Mouse (Mus musculus) ES-E14 (cell line): ENCODE data around the gene Rtn1. TPM values are rescaled to one million over a fixed set of nuclear protein-coding genes. Genes with fewer than 3 reads are reported as not detected.
A peak's percentile ranks its signal among the peaks of the same experiment; 100 is the strongest.

ENCODE experiments used
- DNase-seq: peaks from one replicate; pipeline ENCODE4 v3.0.0-alpha.2; 2013; ENCODE audit warnings: low read depth, low spot score
- H3K27ac ChIP-seq: 2 replicates; pipeline ENCODE4 v1.5.1; 2012; ENCODE audit warnings: low read depth, mild to moderate bottlenecking, low read length, moderate library complexity, mixed read lengths; ENCODE audit not compliant: poor library complexity, insufficient read depth, severe bottlenecking
- H3K36me3 ChIP-seq: 2 replicates; pipeline ENCODE4 v1.6.1; 2012; ENCODE audit warnings: mild to moderate bottlenecking, low read length, moderate library complexity, mixed read lengths; ENCODE audit not compliant: control insufficient read depth, poor library complexity, insufficient read depth, severe bottlenecking
- H3K4me1 ChIP-seq, 2 experiments: fragments of 150-350 bp in 1 of 2; sonication (generic) in 1 of 2; 2 replicates each; pipeline ENCODE4 v1.6.1; 2012; ENCODE audit warnings: low read length in 2 of 2, mild to moderate bottlenecking in 1 of 2, mixed read lengths in 1 of 2; ENCODE audit not compliant: control insufficient read depth in 2 of 2, insufficient read depth in 2 of 2, poor library complexity in 1 of 2
- H3K4me3 ChIP-seq, 2 experiments: fragments of 150-350 bp in 1 of 2; sonication (generic) in 1 of 2; 2 replicates each; pipeline ENCODE4 v1.5.1; 2012; ENCODE audit warnings: low read length in 2 of 2, low read depth in 1 of 2, mild to moderate bottlenecking in 1 of 2, mixed read lengths in 1 of 2; ENCODE audit not compliant: insufficient read depth in 1 of 2, poor library complexity in 1 of 2, severe bottlenecking in 1 of 2
- H3K9ac ChIP-seq: 2 replicates; pipeline ENCODE4 v1.6.1; 2012; ENCODE audit warnings: low read depth, mild to moderate bottlenecking, low read length, mixed read lengths; ENCODE audit not compliant: poor library complexity, insufficient read depth, severe bottlenecking
- H3K9me3 ChIP-seq: fragments of 150-350 bp; sonication (generic); 2 replicates; pipeline ENCODE4 v1.6.1; 2012; ENCODE audit warnings: low read depth, mild to moderate bottlenecking, low read length; ENCODE audit not compliant: control insufficient read depth, insufficient read depth
- CHD2 ChIP-seq: IDR thresholded peaks from 2 replicates; pipeline ENCODE4 v1.6.1; 2014; ENCODE audit warnings: mild to moderate bottlenecking, low read depth, low read length, inconsistent platforms
- HCFC1 ChIP-seq: IDR thresholded peaks from 2 replicates; pipeline ENCODE4 v1.6.1; 2012; ENCODE audit warnings: low read length, inconsistent platforms, borderline replicate concordance; ENCODE audit not compliant: insufficient read depth
- MAFK ChIP-seq: IDR thresholded peaks from 2 replicates; pipeline ENCODE4 v1.6.1; 2014; ENCODE audit warnings: mild to moderate bottlenecking, low read depth, low read length, inconsistent platforms; ENCODE audit not compliant: insufficient read depth
- ZC3H11A ChIP-seq: IDR thresholded peaks from 2 replicates; pipeline ENCODE4 v1.6.1; 2012; ENCODE audit warnings: low read depth, mild to moderate bottlenecking, inconsistent platforms, low read length, borderline replicate concordance
- ZNF384 ChIP-seq: IDR thresholded peaks from 2 replicates; pipeline ENCODE4 v1.6.1; 2012; ENCODE audit warnings: low read depth, low read length, inconsistent platforms
- in situ Hi-C, 2 experiments: fragments of 600-800 bp; cut with MboI; formaldehyde crosslinking; loops; one replicate each; pipeline ENCODE4 v1.15.1; 2025; ENCODE audit warnings: low sequenced_read_pairs in 2 of 2, inconsistent platforms in 1 of 2; ENCODE audit not compliant: unreplicated experiment in 2 of 2
- total RNA-seq: library from RNA; depleted of rRNA; stranded (reverse); fragments of 300-350 nt; gene quantifications from 2 replicates; pipeline ENCODE4 v1.2.3, GENCODE M21; 2012

Rtn1 gene
- total RNA-seq, 1 experiment: 8.7 TPM

DNA sequence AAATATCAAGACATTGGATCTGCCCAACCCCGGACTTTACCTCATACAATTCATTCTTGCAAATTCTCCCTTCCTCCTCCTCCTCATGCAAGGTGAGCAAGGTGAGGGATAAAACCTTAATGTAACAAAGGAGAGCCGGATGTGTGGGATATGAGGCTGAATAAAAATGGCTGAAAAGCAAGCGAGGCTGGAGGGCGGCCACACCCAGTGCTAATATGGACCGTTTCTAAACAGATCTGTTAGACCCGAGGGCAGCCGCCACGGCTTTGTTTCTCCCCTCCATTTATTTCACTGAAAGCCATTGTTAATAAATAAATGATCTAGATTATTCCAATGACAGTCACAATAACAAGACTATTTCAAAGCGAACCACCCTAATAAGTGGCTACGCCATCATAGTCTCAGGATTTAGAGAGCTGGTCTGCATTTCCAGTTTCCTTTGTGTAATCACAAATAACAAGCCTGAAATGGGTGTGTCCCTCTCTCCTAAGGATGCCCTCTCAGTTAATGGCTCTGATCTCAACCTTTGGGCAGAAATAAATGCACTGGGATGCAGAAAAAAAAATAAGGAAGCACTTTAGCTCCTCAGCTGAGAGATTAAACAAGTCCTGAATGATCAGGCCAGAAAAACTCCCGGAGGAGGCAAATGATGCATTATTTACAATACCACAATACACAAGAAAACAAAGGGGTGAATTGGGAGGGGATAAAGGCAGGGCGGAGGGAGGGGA lies 173.1 kb downstream of the Rtn1 start:
- no peak overlapping the region for H3K27ac ChIP-seq

GRCm38 (mm10) chr12:72234966-72235365 lies 173.9 kb downstream of the Rtn1 start:
- TF ChIP-seq ZC3H11A (no peak), ZNF384 (no peak), HCFC1 (no peak), CHD2 (no peak), MAFK (no peak)
- H3K4me1 ChIP-seq: peaks cover 0 to 2% of the 10 kb centered on the region in 2 experiments; a peak in 1 of 4 replicates
- H3K4me3 ChIP-seq: no peak overlapping the region
- in situ Hi-C loops: no loop called here
- no peaks in the 10 kb centered on the region for H3K36me3 ChIP-seq
- no peaks in the 10 kb centered on the region for H3K9me3 ChIP-seq
- no peak for DNase-seq
- no peak overlapping the region for H3K9ac ChIP-seq
- H3K27ac ChIP-seq: no peak overlapping the region

More for the DNA sequence above, 173.1 kb downstream of the Rtn1 start:
- in situ Hi-C loops: no loop called here
- peak overlapping the region; percentile 21; the same call in 1 of the 2 replicates for H3K9ac ChIP-seq
- TF ChIP-seq ZC3H11A: no peak
- TF ChIP-seq CHD2: no peak
- TF ChIP-seq ZNF384: no peak
- TF ChIP-seq MAFK: no peak
- TF ChIP-seq HCFC1: no peak
- H3K36me3 ChIP-seq: no peaks in the 10 kb centered on the region
- H3K4me1 ChIP-seq: peaks cover 0 to 2% of the 10 kb centered on the region in 2 experiments; a peak in 1 of 4 replicates
- no peak for DNase-seq
- H3K4me3 ChIP-seq: peak overlapping the region; percentile 59 to 82
- no peaks in the 10 kb centered on the region for H3K9me3 ChIP-seq

DNA sequence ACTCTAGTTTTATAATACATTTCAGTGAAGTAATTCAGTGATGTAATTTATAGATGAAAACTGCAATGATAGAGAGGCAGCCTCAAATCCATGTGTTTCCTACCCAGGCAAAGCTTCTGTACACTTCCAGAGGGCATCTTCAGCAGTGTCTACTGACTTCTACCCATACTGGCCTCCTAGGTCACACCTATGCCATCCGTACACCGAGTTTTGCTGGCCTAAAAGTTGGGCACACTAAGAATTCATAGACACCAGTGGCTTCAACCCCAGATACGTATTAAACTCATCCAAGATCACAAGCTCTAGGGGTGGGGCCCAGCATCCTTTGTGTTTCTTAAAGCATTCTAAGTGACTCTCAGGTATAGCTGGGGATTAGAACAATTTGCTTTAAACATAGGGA lies 174.7 kb downstream of the Rtn1 start:
- Histone ChIP-seq H3K9me3 (no peaks in the 10 kb centered on the region), H3K4me1 (peaks cover 0 to 2% of the 10 kb centered on the region in 2 experiments; a peak in 1 of 4 replicates), H3K9ac (no peak overlapping the region), H3K36me3 (no peaks in the 10 kb centered on the region), H3K27ac (no peak overlapping the region), H3K4me3 (no peak overlapping the region)
- DNase-seq: no peak
- no peak for TF ChIP-seq HCFC1
- no peak for TF ChIP-seq MAFK
- no peak for TF ChIP-seq ZC3H11A
- TF ChIP-seq CHD2: no peak
- no peak for TF ChIP-seq ZNF384
- in situ Hi-C loops: no loop called here

DNA sequence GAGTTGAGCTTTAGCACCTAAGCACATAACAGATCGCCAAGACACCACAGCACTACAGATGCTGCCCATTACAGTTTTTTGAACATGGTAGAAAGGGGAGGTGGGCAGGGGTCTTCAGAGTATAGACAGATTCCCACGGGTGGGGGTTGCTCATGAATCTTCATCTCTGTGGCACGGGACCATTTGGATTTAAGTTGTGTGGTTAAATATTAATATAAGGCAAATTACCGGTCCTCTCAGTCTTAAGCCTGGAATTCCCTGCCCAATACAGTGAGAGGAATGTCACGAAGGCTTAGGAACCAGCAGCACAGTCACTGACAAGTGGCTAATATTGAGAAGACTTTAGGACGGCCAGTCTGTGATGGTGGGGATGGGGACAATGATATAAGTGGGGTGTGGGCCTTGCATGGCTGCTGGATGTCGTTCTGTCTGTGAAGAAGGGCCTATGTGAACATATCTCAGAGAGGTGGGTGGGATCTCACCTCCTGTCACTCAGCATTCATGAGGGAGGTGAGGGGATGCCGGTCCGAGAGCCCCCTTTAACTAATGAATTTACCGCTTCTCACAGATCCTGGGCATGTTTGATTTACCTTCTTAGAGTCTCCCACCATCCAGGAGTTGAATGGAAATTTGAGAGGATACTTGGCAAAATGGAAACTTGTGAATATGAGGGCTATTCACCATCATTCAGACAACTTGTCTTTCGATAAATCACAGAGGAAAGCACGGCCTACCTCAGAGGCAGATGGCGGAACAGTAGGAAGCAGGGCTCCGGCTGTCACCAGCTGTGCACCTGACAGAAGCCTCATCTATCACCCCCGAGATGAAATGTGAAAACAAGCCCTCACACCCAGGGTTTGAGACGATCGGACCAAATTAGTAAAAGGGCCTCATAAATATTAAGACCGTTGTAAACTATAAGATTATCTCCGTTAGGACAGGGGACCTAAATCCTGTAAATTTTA lies 175.7 kb downstream of the Rtn1 start:
- H3K9me3 ChIP-seq: no peaks in the 10 kb centered on the region
- H3K4me1 ChIP-seq: peaks cover 0 to 2% of the 10 kb centered on the region in 2 experiments; a peak in 1 of 4 replicates
- no peak overlapping the region for H3K4me3 ChIP-seq
- H3K36me3 ChIP-seq: no peaks in the 10 kb centered on the region
- DNase-seq: no peak
- no peak overlapping the region for H3K27ac ChIP-seq
- no peak for TF ChIP-seq CHD2
- TF ChIP-seq ZC3H11A: no peak
- no peak for TF ChIP-seq MAFK
- no peak for TF ChIP-seq ZNF384
- no peak for TF ChIP-seq HCFC1
- no peak overlapping the region for H3K9ac ChIP-seq
- in situ Hi-C loops: no loop called here
